Mouse (Mus musculus) myocyte (in vitro differentiated cells): Measurements from ENCODE around the gene Sdsl.

ENCODE experiments used
- E2F4 ChIP-seq: IDR thresholded peaks from one replicate; pipeline ENCODE4 v1.6.1; 2011; ENCODE audit warnings: mild to moderate bottlenecking, control low read depth, moderate library complexity; ENCODE audit not compliant: insufficient read depth
- MAX ChIP-seq: IDR thresholded peaks from one replicate; pipeline ENCODE4 v1.6.1; 2011; ENCODE audit warnings: low read depth, mild to moderate bottlenecking, control low read depth
- POLR2A ChIP-seq: IDR thresholded peaks from one replicate; pipeline ENCODE4 v1.6.1; 2011; ENCODE audit warnings: low read depth, mild to moderate bottlenecking, control low read depth, moderate library complexity; ENCODE audit not compliant: insufficient read length
- POLR2AphosphoS2 ChIP-seq: IDR thresholded peaks from one replicate; pipeline ENCODE4 v1.6.1; 2011; ENCODE audit warnings: low read depth, control low read depth; ENCODE audit not compliant: insufficient read length

DNA sequence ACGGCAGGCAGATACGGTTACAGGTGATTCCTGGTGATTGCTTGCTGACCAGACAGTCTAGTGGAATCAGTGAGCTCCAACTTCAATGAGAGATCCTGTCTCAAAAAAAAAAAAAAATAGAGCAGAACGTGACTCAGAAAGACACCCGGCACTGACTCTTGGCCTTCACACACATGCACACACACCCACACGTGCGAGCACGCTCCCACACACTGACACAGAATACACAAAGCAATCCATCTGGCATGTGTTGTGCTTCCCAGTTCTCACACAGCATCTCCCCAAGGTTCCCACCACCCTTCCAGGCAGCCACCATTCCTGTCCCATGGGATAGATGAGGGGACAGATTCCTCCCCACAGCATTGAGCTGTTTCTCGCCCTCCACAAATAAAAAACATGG lies 52.5 kb downstream of the Sdsl start:
- no peak for TF ChIP-seq POLR2AphosphoS2
- no peak for TF ChIP-seq POLR2A
- no peak for TF ChIP-seq E2F4
- no peak for TF ChIP-seq MAX
